Mouse (Mus musculus) mouse embryonic stem cell (cell line): ENCODE results near the gene Sh3tc1.

Experiments
- in situ Hi-C, 2 experiments: fragments of 300-500 bp; cut with MboI; formaldehyde crosslinking; loops; 1 replicate in 1 of 2; 3 replicates in 1 of 2; pipeline ENCODE4 v1.14.3; 2019 to 2020; ENCODE audit warnings: low sequenced_read_pairs in 2 of 2, low pct_unique_long_range_greater_than_20kb in 1 of 2, mixed read lengths in 1 of 2; ENCODE audit not compliant: unreplicated experiment in 1 of 2

Gene Sh3tc1

GRCm38 (mm10) chr5:35669747-35670411 lies 69.9 kb downstream of the Sh3tc1 start:
- in situ Hi-C loops: no loop called here

DNA sequence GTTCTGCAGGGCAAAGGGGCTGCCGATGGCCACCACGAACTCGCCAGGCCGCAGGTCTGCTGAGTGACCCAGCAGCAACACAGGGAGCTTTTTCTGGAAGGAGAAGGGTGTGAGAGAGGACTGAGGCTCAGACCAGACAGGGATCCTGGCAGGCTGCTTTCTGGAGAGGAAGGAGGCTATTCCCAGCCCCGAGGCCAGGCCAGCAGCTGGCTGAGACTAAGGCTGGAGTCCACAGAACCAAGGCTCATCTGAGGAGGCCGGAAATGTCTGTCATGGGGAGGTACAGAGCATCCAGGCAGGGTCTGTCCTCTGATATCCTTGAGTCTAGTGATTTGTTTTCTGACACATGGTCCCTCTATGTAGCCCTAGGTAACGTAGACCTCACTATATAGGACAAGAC lies 73.6 kb downstream of the Sh3tc1 start:
- in situ Hi-C loops: no loop called here

GRCm38 (mm10) chr5:35662021-35662545 lies 77.7 kb downstream of the Sh3tc1 start:
- in situ Hi-C loops: no loop called here

GRCm38 (mm10) chr5:35661210-35661609 lies 78.6 kb downstream of the Sh3tc1 start:
- in situ Hi-C loops: no loop called here

- in situ Hi-C loops: loop anchor here (5.0 kb wide), 1 partner anchor 33 kb away; no protein-coding TSS in a partner anchor
Measured at GRCm38 (mm10) chr5:35659503-35659902, 80.3 kb downstream of the Sh3tc1 start.

DNA sequence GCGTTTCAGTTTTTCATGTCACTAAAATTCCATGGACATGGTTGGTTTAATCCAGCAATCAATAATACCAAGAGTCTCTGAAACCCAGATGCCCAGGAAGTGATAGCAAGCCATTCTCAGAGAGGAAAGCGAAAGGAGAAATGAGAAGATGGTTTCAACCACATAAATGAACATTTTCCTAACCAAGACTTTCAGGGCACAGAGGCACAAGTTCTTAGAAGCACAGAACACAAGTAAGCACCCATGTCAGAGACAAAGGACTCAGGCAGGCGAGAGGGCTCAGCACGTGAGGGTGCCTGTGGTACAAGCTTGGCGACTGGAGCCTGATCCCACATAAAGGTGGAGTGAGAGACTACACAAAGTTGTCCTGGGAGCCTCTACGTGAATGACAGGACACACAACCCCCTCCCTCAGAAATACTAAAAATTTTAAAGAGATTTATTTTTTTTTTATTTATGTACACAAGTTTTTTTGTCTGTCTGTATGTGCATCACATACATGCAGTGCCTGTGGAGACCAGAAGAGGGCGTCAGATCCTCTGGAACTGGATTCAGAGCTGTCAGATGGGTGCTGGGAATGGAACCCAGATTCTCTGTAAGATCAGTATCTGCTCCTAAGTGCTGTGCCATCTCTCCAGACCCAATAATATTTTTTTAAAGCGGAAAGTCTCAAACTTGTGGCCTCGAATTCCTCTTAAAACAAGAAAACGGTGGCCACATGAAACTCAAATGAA lies 83.9 kb downstream of the Sh3tc1 start:
- in situ Hi-C loops: loop anchor here (5.0 kb wide), 1 partner anchor 36 kb away; no protein-coding TSS in a partner anchor

- in situ Hi-C loops: no loop called here
Measured at GRCm38 (mm10) chr5:35653743-35654395, 85.9 kb downstream of the Sh3tc1 start.

DNA sequence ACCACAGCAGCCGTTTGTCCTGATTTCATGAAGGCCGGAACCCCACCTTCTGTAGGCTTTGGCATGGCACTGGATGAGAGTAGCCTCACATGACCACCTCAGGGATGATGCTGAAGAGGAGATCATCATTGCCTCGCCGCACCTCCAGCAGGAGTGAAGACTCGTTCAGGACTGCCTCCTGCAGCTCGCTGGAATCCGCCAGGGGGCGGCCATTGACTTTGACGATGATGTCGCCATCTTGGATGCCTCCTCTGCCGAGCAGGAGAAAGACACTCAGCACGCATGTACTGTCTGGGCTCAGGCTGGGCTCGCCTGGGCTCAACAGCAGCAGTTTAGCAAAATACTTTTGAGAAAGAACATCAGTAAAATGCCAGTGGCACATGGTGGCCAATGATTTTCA lies 86.9 kb downstream of the Sh3tc1 start:
- in situ Hi-C loops: no loop called here

DNA sequence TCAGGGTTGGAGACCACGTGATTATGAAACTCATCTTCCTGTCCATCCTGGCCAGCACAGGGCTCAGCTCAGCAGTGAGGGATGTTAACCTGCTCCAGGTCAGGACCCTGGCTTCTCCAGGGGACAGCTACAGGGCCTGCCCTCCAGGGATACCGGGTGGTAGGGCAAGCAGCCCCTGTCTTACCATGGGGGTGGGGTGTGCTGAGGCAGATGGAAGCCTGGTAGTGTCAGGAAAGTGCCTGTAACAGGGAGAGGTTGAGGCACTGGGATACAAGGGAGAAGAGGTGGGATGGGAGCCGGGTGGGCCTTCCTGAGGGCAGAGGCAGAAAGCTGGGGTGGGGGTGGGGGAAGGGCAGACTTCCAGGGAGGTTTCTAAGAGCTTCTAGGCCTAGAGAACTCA lies 87.5 kb downstream of the Sh3tc1 start:
- in situ Hi-C loops: no loop called here

DNA sequence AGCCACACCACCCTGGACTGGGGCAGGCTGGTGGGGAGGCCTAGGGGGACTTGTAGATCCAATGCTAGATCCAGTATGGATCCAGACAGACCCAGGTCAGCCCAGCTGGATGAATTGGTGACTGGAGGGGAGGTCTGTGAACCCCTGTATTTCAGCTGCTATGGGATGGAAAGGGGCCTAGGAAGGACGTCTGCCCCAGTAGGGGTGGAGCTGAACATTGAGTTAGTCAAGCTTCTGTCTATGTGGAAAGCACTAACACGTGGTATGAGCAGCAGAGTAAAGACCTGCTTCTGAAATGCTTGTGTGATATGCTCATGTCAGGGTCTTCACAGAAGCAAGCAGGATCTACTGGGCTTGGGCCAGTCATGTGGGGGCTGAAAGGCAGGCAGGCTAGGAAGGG lies 91.6 kb downstream of the Sh3tc1 start:
- in situ Hi-C loops: no loop called here

- in situ Hi-C loops: no loop called here
Measured at GRCm38 (mm10) chr5:35647562-35647961, 92.2 kb downstream of the Sh3tc1 start.
